Mouse (Mus musculus): ENCODE data around the gene Ttc6. TPM values are rescaled to one million over a fixed set of nuclear protein-coding genes. Genes with fewer than 3 reads are reported as not detected.

Ttc6 gene
- not detected for total RNA-seq (2021)
- long read RNA-seq, experiment 1 = 0 reads
- long read RNA-seq, experiment 2 = 0 reads

DNA sequence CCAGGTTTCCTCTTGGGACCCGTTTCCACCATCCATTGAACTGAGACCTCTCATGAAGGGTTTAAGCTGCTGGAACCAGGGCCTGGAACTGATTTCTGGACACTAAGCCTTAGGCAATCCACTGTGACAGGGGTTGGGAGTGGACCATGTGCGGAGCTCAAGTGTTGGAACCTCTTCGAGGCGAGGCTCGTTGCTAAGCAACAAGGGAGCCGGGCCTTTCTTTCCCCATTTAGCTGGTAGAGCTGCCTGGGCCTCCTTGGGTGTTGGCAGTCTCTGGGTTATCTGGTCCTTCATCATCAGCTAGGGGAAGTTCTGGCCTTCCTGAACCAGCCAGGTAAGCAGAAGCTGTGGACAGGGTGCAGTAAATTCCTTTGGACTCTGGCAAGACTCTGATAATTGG lies at the start of gene Ttc6:
Ttc6 (plus strand) TSS at position 205 of the 400 bp plus-strand sequence.
- no peak for DNase-seq (ENCODE audit: low spot score in 2 of 2)

DNA sequence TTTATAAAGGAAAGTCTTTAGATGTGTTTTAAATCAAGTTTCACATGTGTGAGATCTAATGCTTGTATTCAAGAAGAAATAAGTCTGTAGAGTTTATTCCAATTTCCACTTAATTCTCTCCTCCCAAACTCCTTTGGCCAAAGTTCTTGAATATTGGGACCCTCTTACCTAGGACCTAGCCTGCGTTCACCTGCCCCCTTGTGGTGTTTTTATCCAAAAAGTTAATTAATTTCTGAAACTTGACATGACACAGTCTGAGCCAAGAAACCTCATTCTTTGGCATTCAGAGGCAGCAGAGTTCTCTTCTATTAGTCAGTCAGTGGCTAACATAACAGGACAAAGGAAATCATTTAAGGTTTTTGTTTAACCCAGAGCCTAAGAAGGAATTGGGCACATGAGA lies 49.4 kb upstream of the Ttc6 start:
- DNase-seq (ENCODE audit: low spot score in 2 of 2) = no peak

DNA sequence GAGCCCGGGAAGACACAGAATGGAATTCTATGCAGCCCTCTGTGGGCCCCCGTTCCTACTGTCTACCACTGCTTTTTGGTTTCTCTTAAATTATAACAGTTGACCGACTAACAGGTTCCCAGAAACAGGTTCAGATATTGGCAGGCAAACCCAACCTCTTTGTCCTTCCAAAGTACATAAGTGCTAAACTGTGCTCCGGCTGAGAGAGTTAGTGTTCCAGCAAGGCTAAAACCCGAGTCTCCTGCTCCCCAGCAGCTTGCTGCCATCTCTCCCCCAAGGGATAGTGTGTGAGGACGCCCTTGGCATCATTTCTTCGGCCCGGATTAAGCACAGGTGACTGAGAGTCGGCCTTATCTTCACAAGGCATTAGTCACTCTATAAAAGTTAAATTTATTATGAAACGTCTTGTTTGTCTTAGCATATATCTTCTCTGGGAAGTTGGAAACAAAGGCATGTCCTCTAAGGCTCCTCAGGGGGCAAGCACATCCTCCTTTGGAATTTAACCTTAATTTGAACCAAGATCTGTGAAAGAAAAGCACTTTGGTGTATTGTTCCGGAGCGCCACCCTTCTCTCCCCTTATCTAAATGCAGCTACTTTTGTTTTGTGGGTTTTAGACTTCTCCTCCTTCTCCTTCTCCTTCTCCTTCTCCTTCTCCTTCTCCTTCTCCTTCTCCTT lies 48.1 kb upstream of the Ttc6 start:
- DNase-seq (ENCODE audit: low spot score in 2 of 2) = no peak

DNA sequence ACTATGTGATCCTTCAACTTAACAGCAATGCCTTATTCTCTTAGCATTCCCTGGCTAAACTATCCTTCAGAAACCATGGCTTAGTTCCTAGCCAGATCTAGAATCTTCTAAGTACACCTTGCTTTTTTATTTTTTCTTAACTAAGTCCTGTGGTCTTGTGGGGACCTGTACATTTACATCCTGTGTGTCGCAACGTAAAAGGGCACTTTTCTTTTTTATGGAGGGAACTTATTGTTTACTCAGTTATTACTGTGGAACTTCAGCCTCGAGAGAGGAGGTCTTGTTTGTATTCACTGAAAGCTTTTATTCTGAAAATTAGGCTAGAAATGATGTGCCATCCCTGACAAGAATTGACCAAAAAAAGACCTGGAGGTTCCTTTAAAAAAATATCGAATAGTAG lies 35.6 kb upstream of the Ttc6 start:
- DNase-seq (ENCODE audit: low spot score in 2 of 2) = no peak

DNA sequence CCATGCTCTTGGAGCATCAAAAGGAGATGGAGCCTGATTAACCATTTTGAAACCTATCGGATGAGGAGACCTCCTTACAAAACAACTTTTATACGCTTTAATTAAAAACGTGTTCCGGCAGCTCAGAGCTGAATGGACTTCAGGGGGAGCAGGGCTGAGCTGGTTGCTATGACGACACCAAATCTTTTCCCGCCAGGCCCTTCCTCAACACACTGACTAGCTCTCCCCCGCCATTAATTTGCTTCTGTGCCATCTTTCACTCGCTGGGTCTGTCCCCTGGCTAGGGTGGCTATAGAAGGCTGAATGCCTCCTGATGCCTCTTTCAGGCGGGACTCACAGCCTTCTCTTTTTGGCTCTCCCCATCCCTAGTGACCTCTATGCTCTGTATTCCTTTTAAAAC lies 33.4 kb upstream of the Ttc6 start:
- DNase-seq (ENCODE audit: low spot score in 2 of 2) = no peak

DNA sequence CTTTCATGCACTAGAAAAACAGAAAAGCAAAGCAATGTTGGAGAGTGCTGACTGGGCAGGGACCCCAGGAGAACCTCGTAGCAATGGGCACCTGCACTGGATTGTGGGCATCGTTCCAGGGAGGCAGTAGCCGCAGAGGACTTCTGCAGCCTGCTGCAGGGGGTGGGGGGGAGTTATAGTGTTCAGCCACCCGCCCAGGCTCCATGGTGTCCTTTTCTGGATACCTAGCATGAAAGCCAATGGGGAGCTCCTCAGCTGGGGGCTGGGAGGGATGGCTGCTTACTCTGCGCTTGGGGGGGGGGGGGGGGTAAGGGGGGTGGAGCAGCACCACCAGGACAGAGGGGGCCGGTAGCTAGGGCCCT lies 29.4 kb upstream of the Ttc6 start:
- DNase-seq (ENCODE audit: low spot score in 2 of 2) = no peak

DNA sequence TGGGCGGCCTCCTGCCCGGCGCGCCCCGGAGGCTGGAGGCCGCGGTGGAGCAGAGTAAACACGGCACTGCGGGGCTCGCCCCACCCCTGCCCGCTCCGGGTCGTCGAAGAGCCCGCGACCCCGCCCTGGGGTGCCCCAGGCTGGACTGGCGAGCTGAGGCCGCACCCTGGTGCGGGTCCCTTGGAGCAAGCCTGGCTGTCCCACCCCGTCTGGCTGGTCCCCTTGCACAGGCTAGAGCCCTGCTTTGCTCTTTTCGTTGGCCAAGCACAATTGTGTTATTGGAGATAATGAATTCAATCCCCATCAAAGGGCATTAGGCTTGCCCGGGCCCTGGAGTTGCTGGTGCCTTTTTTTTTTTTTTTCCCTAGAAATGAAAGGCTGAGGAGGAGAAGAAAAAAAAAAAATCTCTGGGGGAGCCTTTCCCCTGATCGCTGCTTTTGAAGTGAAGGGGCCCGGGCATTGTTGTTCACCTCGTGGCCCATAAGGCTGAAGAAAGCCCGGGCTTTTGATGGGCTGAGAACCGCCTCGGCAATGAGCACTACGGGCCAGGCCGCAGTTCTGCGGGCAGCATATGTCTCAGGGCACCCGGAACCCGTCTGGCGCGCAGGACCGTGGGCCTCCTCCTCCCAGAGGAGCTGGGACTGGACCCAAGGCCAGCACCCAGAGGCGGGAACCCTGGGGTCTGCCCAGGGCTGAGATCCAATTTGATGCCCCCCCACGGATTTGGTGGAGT lies 28.9 kb upstream of the Ttc6 start:
- DNase-seq (ENCODE audit: low spot score in 2 of 2) = no peak

DNA sequence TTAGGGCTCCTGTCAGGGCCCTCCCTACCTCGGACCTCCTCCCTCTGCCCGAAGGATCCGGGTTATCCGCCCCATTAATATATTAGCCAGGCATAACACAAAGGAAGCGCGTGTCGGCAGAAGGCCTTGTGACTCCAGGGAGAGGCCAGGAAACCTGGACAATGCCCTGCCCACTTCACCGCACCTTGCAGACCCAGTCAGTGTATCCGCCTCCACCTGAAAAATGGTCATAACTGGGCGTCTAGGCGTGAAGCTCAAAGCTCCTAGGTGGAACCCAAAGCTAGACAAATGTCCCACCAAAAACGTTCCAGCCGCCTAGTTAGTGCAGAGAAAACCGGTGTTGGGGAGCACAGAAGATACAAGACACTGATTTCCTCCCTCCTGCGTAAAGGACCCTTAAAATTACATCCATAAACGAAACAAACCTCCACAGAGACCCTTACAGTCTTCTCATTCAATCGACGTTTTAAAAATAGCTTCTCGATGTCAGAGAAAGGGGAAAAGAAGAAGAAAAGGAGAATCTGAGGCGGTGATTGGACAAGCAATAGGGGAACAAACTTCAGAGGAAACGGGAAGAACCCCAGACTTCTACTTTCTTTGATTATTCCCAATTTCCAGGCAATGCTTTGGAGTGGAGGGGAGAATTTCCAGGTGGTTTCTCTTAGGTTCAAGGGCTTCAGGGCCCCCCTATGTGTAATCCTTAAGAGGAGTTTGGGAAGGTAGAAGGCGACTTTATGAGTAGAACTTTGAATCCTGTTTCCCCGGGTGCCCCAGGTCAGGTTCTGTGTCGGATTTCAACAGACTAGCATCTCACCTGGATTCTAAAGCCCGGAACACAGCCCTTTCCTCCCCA lies 27.6 kb upstream of the Ttc6 start:
- DNase-seq (ENCODE audit: low spot score in 2 of 2) = no peak

DNA sequence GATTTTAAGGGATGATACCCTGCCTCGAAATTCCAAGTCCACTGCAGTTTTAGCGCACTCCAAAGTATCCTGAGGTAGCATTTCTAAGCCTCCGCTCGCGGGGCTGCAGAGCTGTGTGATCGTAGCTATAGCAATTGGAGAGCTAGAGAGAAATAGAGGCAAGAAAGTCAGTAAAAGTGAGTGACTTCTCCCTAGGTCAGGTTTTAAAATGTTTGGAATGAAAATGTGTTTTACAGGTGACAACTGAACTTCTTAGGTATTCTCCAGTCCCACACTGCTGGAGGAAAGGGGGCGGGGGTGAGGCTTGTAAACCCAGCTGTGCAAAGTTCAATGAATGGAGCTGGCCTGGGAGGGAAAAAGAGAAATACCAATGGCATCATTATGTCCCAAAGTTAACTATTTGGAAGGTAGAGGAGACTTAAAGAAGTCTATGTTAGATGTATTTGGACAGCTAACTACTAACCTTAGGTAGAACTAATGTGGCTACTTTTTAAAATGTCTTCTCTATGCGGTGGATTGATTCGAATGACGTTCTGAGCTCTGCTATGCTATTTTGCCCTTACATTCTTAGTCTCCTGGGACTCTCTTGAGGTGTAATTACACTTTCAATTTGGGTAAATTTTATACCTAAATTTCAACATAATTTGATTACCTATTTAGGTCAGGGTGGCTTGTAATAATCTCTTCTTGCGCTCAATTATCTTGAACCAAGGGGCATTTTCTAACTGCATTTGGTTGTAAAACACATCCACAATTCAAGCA lies 26.8 kb upstream of the Ttc6 start:
- no peak for DNase-seq (ENCODE audit: low spot score in 2 of 2)

DNA sequence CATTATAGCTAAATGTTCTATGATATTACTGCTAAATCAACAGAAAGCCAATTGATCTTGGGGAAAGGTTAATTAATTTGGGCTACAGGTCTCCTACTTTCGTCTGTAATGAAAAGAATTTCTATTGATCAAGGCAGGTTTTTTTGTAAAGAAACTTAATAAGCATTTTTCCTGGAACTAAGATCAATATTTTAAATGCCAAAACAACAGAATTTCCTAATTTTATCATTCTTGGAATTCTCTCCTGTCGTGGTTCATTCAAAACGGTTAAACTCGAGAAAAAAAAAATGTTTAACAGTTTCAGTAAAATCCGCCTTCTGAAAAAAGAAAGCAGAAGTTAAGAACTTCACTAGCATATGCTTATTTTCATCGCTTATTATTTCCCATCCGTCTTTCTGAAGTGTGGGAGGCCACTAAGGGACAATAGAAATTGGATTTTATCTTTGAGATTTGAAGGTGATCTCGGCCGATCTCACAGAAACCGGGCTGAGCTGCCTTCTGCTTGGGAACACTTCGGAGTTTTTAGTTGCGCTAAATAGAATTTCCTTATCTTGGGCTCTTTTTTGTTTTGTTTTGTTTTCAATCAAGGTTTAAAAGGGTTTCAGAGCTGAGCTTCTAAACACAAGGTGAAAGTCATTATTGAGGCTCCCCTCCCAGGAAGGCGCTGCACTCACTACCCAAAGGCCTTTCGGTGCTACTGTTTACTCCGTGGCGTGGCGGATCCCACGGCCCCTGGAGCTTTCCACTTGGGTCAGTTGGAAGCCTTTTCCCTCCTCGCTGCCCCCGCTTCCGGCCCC lies 25.9 kb upstream of the Ttc6 start:
- no peak for DNase-seq (ENCODE audit: low spot score in 2 of 2)

DNA sequence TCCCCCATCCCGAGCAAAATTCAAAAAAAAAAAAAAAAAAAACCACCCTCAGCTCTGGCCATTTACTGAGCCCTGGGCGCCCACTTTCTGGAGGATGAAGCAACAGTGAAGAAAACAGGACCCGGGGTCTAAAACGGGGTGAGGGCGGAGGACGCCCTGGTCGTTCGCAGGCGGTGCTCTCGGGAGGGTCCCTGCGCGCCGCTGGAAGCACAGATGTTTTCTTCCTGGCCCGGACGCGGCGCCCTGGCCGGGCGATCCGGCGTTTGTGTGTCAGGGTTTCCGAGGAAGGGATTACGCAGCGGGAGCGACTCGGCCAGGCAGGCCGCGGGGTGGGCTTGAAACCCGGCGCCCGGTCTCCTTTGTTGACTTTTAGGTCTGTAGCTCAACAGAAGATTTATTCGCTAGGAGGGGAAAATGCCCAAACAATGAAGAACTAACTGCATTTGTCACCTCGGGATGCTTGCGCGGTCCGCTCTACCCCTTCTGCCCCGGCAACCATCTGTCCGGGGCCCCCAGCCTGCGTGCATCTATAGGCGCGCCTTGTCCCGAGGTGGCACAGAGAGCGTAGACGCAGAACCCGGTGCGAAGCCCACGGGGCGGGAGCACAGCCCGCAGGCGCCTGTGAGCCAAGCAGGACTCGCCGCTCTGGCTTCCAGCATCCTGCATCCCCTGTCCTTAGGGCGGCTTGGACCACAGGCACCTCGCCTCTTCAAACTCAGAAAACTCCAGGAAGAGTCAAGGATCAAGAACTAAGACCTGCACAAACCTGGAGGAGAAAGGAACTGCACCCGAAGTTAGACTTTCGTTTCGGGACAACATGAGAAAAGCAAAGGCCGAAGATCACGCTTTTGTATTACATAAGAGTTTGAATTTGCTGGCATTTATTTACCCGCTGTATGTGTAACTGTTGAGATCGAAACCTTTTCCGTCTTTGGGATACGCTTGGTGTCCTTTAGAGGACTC lies 25.0 kb upstream of the Ttc6 start:
- DNase-seq (ENCODE audit: low spot score in 2 of 2) = peak in 1 of 2 experiments; percentile 28

DNA sequence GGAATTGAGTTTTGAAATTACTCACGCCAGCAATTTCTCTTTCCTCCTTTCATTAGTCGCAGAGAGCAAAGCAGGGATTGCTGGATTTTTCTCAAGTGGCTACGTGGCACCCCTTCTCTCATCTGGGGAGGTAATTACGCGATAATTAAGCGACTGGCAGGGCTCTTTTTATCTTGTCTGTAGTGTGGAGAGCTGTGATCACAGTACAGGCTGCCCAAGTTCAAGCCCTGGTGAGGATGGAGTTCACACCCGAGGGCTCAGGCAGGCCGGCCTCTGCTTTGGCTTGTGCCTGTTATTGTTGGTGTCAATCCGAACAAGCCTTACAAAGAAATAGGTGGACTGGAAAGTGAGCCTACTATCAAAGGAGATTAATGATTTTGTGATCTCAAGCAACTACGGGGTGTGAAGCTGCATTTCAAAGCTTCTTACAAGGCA lies 24.3 kb upstream of the Ttc6 start:
- no peak for DNase-seq (ENCODE audit: low spot score in 2 of 2)

DNA sequence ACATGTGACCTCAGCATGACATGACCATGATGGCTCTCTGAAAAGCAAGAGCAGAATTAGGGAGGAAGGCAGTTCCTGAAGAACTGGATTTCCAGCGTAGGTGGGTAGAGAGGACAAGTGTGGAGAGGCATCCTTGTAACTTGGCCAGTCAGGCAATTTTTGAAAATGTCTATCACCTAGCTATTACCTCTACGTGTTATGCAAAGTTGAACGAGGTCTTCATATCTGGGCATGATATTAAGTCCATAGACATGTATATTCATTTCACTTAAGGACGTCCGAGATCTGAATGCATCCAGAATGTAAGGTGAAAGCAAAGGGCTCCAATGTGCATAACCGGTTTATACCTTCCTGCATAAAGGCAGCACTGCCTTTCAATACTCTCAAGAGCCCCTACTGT lies 22.8 kb upstream of the Ttc6 start:
- DNase-seq (ENCODE audit: low spot score in 2 of 2) = no peak

DNA sequence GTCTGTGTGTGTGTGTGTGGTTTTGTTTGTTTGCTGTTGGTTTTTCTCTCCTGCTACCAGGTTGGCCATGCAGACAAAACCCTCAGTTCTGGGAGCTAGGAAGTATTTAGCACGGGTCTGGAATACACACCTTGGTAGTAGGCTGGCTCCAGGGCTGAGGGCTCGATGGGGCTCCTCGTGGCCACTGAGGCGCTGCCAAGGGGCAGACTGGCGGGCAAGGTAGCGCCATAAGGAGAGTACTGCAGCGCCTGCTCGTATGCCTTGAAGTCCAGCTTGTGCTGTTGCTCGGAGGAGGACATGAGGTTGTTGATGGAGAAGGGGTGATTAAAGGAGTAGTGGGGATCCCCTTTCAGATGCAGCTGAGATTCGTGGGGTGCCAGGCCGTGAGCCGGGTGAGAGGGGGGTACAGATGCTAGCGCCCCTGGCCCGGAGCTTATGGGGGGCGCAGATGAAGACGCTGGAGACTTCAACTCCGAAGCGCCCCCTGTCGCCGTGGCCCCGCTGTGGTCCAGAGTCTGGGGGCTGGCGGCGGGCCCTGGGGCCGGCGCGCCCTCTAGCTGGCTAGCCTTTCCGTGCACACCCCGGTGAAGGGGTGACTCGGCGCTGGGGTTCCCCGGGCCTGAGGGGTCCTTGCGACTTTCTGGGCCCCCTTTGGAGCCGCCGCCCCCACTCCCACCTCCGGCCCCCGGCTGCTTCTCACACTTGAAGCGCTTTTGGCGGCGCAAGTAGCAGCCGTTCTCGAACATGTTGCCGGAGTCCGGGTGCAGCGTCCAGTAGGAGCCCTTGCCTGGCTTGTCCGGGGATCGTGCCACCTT lies 21.8 kb upstream of the Ttc6 start:
- no peak for DNase-seq (ENCODE audit: low spot score in 2 of 2)

DNA sequence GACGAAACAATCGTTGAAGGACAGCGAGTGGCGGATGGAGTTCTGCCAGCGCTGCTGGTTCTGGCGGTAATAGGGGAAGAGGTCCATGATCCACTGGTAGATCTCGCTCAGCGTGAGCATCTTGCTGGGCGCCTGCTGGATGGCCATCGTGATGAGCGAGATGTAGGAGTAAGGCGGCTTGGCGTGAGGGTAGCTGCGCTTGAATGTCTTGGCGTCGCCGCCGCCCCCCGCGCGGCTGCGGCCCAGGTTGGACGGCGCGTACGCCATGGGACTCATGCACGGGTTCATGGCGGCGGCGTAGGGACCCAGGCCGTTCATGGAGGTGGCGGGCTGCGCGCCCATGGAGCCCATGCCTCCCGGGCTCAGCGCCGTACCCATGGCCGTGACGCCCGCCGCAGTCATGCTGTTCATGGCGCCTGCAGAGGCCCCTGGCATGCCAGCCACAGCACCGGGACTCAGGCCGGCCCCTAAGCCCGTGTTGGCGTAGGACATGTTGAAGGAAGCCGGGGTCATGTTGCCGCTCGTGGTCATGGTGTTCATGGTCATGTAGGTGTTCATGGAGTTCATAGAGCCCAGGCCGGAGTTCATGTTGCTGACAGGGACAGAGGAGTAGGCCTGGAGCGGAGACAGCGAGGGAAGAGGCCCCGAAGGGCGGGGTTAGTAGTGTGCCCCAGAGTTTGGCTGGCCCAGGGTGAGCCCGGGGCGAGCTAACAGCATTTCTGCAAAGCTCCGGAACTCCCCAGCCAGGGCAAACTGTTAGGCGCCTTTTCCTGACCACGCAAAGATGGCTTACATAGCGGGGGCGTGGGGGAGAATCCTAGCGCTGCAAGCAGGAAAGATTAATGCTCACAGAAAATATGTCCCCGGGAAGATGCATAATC lies 20.9 kb upstream of the Ttc6 start:
- DNase-seq (ENCODE audit: low spot score in 2 of 2) = no peak

DNA sequence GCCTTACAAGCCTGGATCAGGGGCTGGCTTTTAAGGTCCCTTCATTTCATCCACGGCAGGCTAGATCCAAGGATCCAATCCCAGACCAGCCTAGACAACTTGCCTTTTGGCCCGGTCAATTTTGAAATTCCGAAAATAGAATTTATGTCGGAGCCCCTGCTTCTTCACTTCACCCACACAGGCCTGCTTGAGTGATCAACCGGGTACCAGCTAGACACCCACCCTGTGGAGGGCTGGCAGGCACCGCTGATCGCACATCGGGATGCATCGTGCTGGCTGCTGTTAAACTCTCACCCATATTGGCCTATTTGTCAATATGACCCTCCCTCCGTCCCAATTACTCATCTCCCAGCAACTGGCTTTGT lies 20.3 kb upstream of the Ttc6 start:
- no peak for DNase-seq (ENCODE audit: low spot score in 2 of 2)

DNA sequence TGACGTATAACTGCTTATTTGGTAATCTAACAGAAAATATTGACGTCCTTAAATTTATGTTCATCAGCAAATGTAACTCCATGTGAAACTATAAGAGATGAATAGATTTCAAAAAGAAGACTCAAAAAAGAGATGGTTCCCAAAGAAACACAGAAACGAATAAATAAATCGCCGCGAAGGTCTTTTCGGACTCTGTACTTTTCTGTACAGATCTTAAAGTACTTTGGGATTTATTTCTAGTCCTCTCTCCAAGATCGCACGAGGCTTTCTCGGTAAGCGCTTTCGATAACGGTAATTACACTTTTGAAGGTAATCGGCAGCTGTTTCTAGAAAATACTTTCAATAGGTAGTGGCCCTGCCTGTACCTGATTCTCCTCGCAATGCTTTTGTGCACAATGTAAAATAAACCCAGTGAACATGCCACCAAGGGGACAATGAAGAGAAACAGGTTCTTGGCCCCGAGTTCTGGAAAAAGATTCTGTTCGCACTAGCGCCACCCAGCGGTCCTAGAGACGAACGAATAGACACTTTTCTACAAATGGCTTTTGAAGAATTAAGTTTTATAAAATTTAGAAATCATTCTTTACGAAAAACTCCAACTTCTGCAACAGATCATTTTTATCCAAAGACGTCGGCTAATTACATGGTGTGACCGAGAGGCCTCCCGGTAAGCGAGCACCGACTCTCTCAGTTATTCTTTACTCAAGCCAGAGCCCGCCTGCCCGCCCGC lies 19.1 kb upstream of the Ttc6 start:
- DNase-seq (ENCODE audit: low spot score in 2 of 2) = peak; percentile 27 to 55

All from gastrocnemius, postnatal 4 days (tissue).